Mouse (Mus musculus) kidney, embryonic 15.5 days (tissue): Measurements from ENCODE around the gene Prrt4. TPM values are rescaled to one million over a fixed set of nuclear protein-coding genes. Genes with fewer than 3 reads are reported as not detected.

Source experiments
- ATAC-seq: fragments of 200-750 bp; cut with Nextera tagmentation; replicated peaks from 2 replicates; pipeline ENCODE4 v1.8.0; 2017; ENCODE audit warnings: moderate TSS enrichment; ENCODE audit not compliant: low FRiP score
- H3K27ac ChIP-seq: fragments of 300-500 bp; sonication (generic); 2 replicates; pipeline ENCODE4 v1.5.1; 2015; ENCODE audit warnings: mild to moderate bottlenecking, inconsistent platforms
- H3K27me3 ChIP-seq: fragments of 300-500 bp; sonication (generic); 2 replicates; pipeline ENCODE4 v1.6.1; 2015; ENCODE audit warnings: inconsistent platforms
- H3K36me3 ChIP-seq: fragments of 300-500 bp; sonication (generic); 2 replicates; pipeline ENCODE4 v1.6.1; 2015; ENCODE audit warnings: inconsistent platforms
- H3K4me1 ChIP-seq: fragments of 300-500 bp; sonication (generic); 2 replicates; pipeline ENCODE4 v1.6.1; 2015; ENCODE audit warnings: inconsistent platforms
- H3K4me2 ChIP-seq: fragments of 300-500 bp; sonication (generic); 2 replicates; pipeline ENCODE4 v1.6.1; 2015; ENCODE audit warnings: moderate library complexity, mild to moderate bottlenecking, inconsistent platforms
- H3K4me3 ChIP-seq: fragments of 300-500 bp; sonication (generic); replicated peaks from 2 replicates; pipeline ENCODE4 v1.5.1; 2015; ENCODE audit warnings: mild to moderate bottlenecking, inconsistent platforms
- H3K9ac ChIP-seq: fragments of 300-500 bp; sonication (generic); 2 replicates; pipeline ENCODE4 v1.6.1; 2015; ENCODE audit warnings: mild to moderate bottlenecking, inconsistent platforms
- H3K9me3 ChIP-seq: fragments of 300-500 bp; sonication (generic); replicated peaks from 2 replicates; pipeline ENCODE4 v1.6.1; 2016; ENCODE audit warnings: inconsistent platforms
- WGBS: fragments of 180-500 bp; shearing (Covaris S2); methylation state at CpG from one replicate; pipeline ENCODE4 v1.1.7; 2015; ENCODE audit warnings: mixed read lengths; 5-methylcytosine and 5-hydroxymethylcytosine counted together
- microRNA-seq: library from miRNA; unstranded; fragments of <30 nt; microRNA quantifications from one replicate; pipeline ENCODE4, GENCODE M21; 2016
- polyA plus RNA-seq: library from polyadenylated mRNA; unstranded; fragments of >200 nt; fragmentation: Nextera tagmentation; extraction: Ambion mirVana; gene quantifications from 2 replicates; pipeline ENCODE4 v1.2.1, GENCODE M21; 2015

The Prrt4 gene
- polyA plus RNA-seq, 1 experiment from 2014 or later = 1.6 TPM

- ATAC-seq = no peak
- H3K9ac ChIP-seq = no peak overlapping the region
- H3K4me3 ChIP-seq = no peak overlapping the region
- no peak overlapping the region for H3K4me2 ChIP-seq
- no peaks in the 10 kb centered on the region for H3K4me1 ChIP-seq
- H3K36me3 ChIP-seq = peaks cover 85% of the 10 kb centered on the region
- H3K27ac ChIP-seq = no peak overlapping the region
- WGBS = 98% methylated on average over 9 of the region's 9 CpGs
- H3K27me3 ChIP-seq = no peaks in the 10 kb centered on the region
- no peaks in the 10 kb centered on the region for H3K9me3 ChIP-seq
Observed at GRCm38 (mm10) chr6:29137441-29137840, 41.9 kb downstream of the Prrt4 start.

DNA sequence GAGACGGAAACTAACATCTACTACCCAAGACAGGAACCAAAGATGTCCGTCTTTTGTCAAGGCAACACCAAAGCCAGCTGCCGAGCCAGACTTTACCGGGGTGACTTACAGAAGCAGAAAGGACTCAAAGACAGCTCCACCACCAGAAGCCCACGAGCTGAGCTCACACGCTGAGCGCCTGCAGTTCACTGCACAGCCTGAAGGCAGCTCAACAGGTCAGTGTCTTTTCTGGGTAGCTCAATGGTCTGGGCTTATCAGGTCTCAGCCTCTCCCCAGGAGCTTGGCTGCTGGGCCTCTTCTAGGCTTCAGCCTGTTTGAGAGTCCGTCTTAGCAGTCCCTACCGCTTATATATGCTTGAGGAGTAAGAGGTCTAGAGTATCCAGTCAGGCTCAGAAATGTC is 46.3 kb downstream of the Prrt4 start:
- Histone ChIP-seq H3K9me3 (no peaks in the 10 kb centered on the region), H3K36me3 (peaks cover 97% of the 10 kb centered on the region), H3K4me3 (no peak overlapping the region), H3K4me1 (no peaks in the 10 kb centered on the region), H3K9ac (no peak overlapping the region), H3K27ac (no peak overlapping the region), H3K4me2 (no peak overlapping the region), H3K27me3 (no peaks in the 10 kb centered on the region)
- ATAC-seq = no peak
- WGBS = 91% methylated on average over 9 of the region's 9 CpGs

DNA sequence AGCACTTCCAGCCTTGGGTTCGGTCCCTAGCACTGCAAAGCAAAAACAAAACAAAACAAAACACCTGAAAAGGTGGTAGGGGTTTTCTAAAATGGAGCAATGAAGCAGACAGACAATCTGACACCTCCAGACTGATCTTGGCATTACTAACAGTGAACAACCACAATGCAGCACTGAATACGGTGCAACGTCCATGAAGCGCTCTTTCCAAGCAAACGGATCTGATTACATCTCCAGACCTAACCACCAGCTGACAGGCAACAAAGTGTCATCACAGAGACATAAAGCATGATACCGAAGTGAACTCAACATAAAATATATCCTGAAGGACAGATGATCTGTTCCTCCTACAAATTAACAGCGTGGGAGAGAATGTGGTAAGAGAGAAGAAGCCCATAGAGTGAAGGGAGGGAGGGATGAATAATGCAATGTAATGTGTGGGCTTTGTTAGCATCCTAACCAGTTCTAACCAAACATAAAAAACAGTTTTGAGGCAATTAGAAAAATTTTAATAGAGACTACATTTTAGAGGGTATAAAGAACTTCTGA is 52.4 kb downstream of the Prrt4 start:
- H3K27me3 ChIP-seq = no peaks in the 10 kb centered on the region
- 0 out of 2 replicates have a peak, but pooled peaks have one; percentile 58 for ATAC-seq

DNA sequence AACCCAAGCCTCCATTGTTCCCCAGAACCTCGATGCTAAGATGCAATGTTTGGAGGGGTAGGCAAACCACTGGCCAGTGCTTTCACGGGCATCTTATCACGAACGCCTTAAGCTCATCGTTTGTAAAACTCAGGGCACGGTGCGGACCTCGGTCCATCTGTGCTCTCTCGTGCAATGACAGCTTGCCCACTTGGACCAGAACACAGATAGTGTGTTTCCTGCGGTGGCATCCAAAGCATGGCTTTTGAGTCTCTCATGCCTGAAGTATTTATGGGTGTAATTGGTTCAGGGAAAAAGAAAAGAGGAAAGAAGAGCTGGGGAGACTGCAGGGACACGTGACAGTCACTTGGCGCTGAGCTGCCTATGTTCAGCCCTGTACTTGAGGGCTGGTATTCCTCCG is 59.4 kb downstream of the Prrt4 start:
- Histone ChIP-seq H3K9ac (no peak overlapping the region), H3K4me1 (no peaks in the 10 kb centered on the region), H3K4me3 (no peak overlapping the region), H3K27me3 (no peaks in the 10 kb centered on the region), H3K27ac (no peak overlapping the region), H3K9me3 (no peaks in the 10 kb centered on the region), H3K4me2 (no peak overlapping the region), H3K36me3 (peaks cover 18% of the 10 kb centered on the region)
- no peak for ATAC-seq
- WGBS = 90% methylated on average over 13 of the region's 13 CpGs

More for the DNA sequence above, 52.4 kb downstream of the Prrt4 start:
- Histone ChIP-seq H3K27ac (no peak overlapping the region), H3K9me3 (no peaks in the 10 kb centered on the region), H3K4me3 (no peak overlapping the region), H3K4me1 (peaks cover 3% of the 10 kb centered on the region; the same call in 1 of the 2 replicates), H3K36me3 (peaks cover 85% of the 10 kb centered on the region), H3K9ac (no peak overlapping the region), H3K4me2 (no peak overlapping the region)
- WGBS = 51% methylated on average over 7 of the region's 7 CpGs

Small RNA genes within 50 kb of the gene (microRNA-seq; reads per million reads assigned to microRNA genes)
- gene Gm24303 = not detected

Other genes starting within 250 kb of the Prrt4 start
- not detected in 2 replicates for gene Lep, start 119.4 kb downstream of the Prrt4 start, polyA plus RNA-seq
- 46.1 and 48.8 TPM in 2 replicates for gene Rbm28, start 14.6 kb downstream of the Prrt4 start, polyA plus RNA-seq
- 39.7 and 44.9 TPM in 2 replicates for gene Impdh1, start 36.8 kb upstream of the Prrt4 start, polyA plus RNA-seq
- 30.2 and 33.2 TPM in 2 replicates for gene Hilpda, start 92.9 kb upstream of the Prrt4 start, polyA plus RNA-seq
- gene Fam71f2, start 100.0 kb upstream of the Prrt4 start, polyA plus RNA-seq = 0.28 and 0.32 TPM in 2 replicates
- gene Fam71f1, start 139.6 kb upstream of the Prrt4 start, polyA plus RNA-seq = 0.12 and 0.22 TPM in 2 replicates
- gene Calu, start 168.5 kb upstream of the Prrt4 start, polyA plus RNA-seq = 382 and 391 TPM in 2 replicates
- 0.26 and 0.29 TPM in 2 replicates for gene Opn1sw, start 208.9 kb upstream of the Prrt4 start, polyA plus RNA-seq
- 22.5 and 22.6 TPM in 2 replicates for gene Ccdc136, start 216.7 kb upstream of the Prrt4 start, polyA plus RNA-seq